Mouse (Mus musculus) neural tube, embryonic 13.5 days (tissue): ENCODE data around the gene Arhgef26. TPM values are rescaled to one million over a fixed set of nuclear protein-coding genes. Genes with fewer than 3 reads are reported as not detected.

Experiments used
- ATAC-seq: fragments of 200-750 bp; cut with Nextera tagmentation; 2 replicates; pipeline ENCODE4 v1.8.0; 2017; ENCODE audit warnings: low read depth, mild to moderate bottlenecking, moderate TSS enrichment, moderate library complexity
- H3K27ac ChIP-seq: fragments of 300-500 bp; sonication (generic); replicated peaks from 2 replicates; pipeline ENCODE4 v1.5.1; 2015; ENCODE audit warnings: moderate library complexity, mild to moderate bottlenecking, inconsistent platforms
- H3K27me3 ChIP-seq: fragments of 300-500 bp; sonication (generic); 2 replicates; pipeline ENCODE4 v1.6.1; 2015; ENCODE audit warnings: mild to moderate bottlenecking, inconsistent platforms
- H3K36me3 ChIP-seq: fragments of 300-500 bp; sonication (generic); 2 replicates; pipeline ENCODE4 v1.6.1; 2015; ENCODE audit warnings: mild to moderate bottlenecking, inconsistent platforms
- H3K4me1 ChIP-seq: fragments of 300-500 bp; sonication (generic); replicated peaks from 2 replicates; pipeline ENCODE4 v1.6.1; 2015; ENCODE audit warnings: inconsistent platforms
- H3K4me2 ChIP-seq: fragments of 300-500 bp; sonication (generic); 2 replicates; pipeline ENCODE4 v1.6.1; 2015; ENCODE audit warnings: inconsistent platforms, mild to moderate bottlenecking, moderate library complexity
- H3K4me3 ChIP-seq: fragments of 300-500 bp; sonication (generic); 2 replicates; pipeline ENCODE4 v1.5.1; 2015; ENCODE audit warnings: mild to moderate bottlenecking, inconsistent platforms
- H3K9ac ChIP-seq: fragments of 300-500 bp; sonication (generic); 2 replicates; pipeline ENCODE4 v1.6.1; 2015; ENCODE audit warnings: moderate library complexity, mild to moderate bottlenecking, inconsistent platforms
- H3K9me3 ChIP-seq: fragments of 300-500 bp; sonication (generic); 2 replicates; pipeline ENCODE4 v1.6.1; 2016; ENCODE audit warnings: inconsistent platforms
- WGBS: fragments of 180-500 bp; shearing (Covaris S2); methylation state at CpG from one replicate; pipeline ENCODE4 v1.1.7; 2015; 5-methylcytosine and 5-hydroxymethylcytosine counted together
- polyA plus RNA-seq: library from polyadenylated mRNA; unstranded; fragments of >200 nt; fragmentation: Nextera tagmentation; extraction: Ambion mirVana; gene quantifications from 2 replicates; pipeline ENCODE4 v1.2.1, GENCODE M21; 2015

The Arhgef26 gene
- polyA plus RNA-seq, 1 experiment from 2014 or later: 12.3 TPM

- no peak for ATAC-seq
- 93% methylated on average over 6 of the region's 6 CpGs for WGBS
- no peak overlapping the region for H3K4me3 ChIP-seq
- H3K27ac ChIP-seq: no peak overlapping the region
- H3K4me2 ChIP-seq: no peak overlapping the region
- H3K9ac ChIP-seq: no peak overlapping the region
- no peaks in the 10 kb centered on the region for H3K36me3 ChIP-seq
- H3K4me1 ChIP-seq: no peaks in the 10 kb centered on the region
- H3K9me3 ChIP-seq: no peaks in the 10 kb centered on the region
- no peaks in the 10 kb centered on the region for H3K27me3 ChIP-seq
These were observed 80.4 kb downstream of the Arhgef26 start for GRCm38 (mm10) chr3:62418387-62419138.

DNA sequence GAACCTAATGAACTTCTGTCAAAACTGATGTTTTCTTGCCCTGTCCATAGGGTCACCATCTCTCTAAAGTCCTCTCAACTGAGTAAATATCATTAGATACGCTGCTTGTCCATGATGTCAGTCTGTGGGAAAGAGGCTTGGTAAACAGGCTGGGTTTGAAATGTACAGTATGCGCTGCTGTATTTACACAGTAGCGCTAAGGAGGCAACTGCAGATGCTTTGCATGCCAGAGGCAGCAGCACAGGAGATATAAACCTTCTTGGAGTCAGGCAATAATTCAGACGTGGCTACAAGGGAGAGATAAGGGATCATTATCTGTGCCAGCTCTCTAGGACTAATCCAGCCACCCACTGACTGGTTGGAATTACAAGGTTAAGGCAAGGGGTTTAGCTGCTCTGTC lies 95.5 kb downstream of the Arhgef26 start:
- WGBS: 80% methylated on average over 4 of the region's 4 CpGs
- Histone ChIP-seq H3K4me1 (no peaks in the 10 kb centered on the region), H3K4me2 (no peak overlapping the region), H3K27ac (no peak overlapping the region), H3K9ac (no peak overlapping the region), H3K27me3 (no peaks in the 10 kb centered on the region), H3K4me3 (no peak overlapping the region), H3K36me3 (no peaks in the 10 kb centered on the region), H3K9me3 (no peaks in the 10 kb centered on the region)
- ATAC-seq: no peak

DNA sequence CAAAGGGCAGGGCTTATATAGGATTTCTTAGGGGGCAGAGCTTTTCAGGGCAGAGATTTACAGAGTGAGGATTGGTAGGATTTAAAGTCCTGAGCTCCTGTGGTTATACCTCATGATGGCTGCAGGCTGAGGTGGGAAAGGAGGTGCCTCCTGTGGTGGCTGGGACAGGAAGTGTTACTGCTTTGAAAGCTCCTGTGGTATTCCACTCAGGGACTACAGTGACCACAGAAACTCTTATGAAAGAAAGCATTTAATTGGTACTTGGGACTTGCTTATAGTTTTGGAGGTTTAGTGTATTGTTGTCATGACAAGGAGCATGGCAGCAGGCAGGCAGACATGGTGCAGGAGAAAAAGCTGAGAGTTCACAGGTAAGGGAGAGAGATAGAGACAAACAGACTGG lies 97.8 kb downstream of the Arhgef26 start:
- H3K36me3 ChIP-seq: no peaks in the 10 kb centered on the region
- no peak overlapping the region for H3K4me3 ChIP-seq
- H3K9me3 ChIP-seq: no peaks in the 10 kb centered on the region
- H3K4me2 ChIP-seq: no peak overlapping the region
- no peak overlapping the region for H3K27ac ChIP-seq
- ATAC-seq: no peak
- no peaks in the 10 kb centered on the region for H3K27me3 ChIP-seq
- H3K9ac ChIP-seq: no peak overlapping the region
- no peaks in the 10 kb centered on the region for H3K4me1 ChIP-seq

DNA sequence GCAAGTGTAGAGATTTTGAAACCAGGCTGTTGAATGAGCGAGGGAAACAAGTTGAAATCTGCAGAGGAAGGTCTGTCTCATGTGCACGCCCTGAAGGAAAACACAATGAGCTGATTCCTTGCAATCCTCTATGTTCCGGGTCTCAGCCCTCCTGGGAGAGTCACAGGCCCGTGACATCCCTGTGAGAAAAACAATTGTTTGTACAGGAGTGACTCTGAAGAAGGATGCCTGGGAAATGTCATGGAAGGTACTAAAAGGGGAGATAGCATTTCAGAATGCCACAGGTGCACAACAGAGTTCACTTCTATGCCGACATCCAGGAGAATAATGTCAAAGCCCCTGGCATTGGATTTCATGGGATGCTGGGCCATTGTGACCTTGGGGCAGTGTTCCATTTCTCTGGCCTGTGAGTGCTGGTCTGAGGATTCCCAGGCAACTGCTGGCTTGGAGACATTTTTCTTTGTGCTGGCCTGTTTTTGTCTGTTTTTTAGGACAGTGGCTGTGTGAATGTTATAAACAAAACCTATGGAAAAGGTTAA lies 102.4 kb downstream of the Arhgef26 start:
- no peak for ATAC-seq
- 46% methylated on average over 5 of the region's 5 CpGs for WGBS
- Histone ChIP-seq H3K27me3 (no peaks in the 10 kb centered on the region), H3K27ac (no peak overlapping the region), H3K4me2 (no peak overlapping the region), H3K9ac (no peak overlapping the region), H3K36me3 (no peaks in the 10 kb centered on the region), H3K4me3 (no peak overlapping the region), H3K4me1 (no peaks in the 10 kb centered on the region), H3K9me3 (no peaks in the 10 kb centered on the region)

GRCm38 (mm10) chr3:62443582-62444194 lies 105.5 kb downstream of the Arhgef26 start:
- WGBS: 85% methylated on average over 12 of the region's 12 CpGs
- Histone ChIP-seq H3K4me3 (no peak overlapping the region), H3K36me3 (0 out of 2 replicates have a peak, but pooled peaks cover 4% of the 10 kb centered on the region), H3K27me3 (no peaks in the 10 kb centered on the region), H3K4me1 (no peaks in the 10 kb centered on the region), H3K9ac (no peak overlapping the region), H3K9me3 (no peaks in the 10 kb centered on the region), H3K27ac (no peak overlapping the region), H3K4me2 (no peak overlapping the region)
- no peak for ATAC-seq

GRCm38 (mm10) chr3:62446271-62446670 lies 108.1 kb downstream of the Arhgef26 start:
- Histone ChIP-seq H3K4me2 (no peak overlapping the region), H3K27ac (no peak overlapping the region), H3K4me1 (no peaks in the 10 kb centered on the region), H3K36me3 (0 out of 2 replicates have a peak, but pooled peaks cover 11% of the 10 kb centered on the region), H3K9ac (no peak overlapping the region), H3K27me3 (no peaks in the 10 kb centered on the region), H3K9me3 (no peaks in the 10 kb centered on the region; the same call in 1 of the 2 replicates), H3K4me3 (no peak overlapping the region)
- 94% methylated on average over 7 of the region's 7 CpGs for whole genome bisulfite sequencing
- no peak for ATAC-seq

DNA sequence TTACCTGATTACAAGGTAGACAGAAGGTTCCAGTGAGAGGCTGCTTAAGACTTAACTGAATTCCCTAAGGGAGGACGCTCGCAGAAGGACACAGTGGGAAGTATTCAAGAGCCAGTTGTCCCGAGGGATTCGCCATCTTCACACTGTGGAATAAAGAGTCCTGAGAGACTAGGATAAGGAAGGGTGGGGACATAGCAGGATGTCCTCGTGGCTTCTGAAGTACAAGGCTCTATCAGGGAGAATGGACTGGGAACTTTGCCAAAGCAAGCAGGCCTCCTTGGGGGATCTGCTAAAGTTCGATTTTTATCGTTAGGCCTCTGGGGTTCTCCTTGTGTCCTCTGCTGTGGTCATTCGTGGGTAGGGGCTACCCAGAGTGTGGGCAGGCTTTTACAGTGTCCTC lies 109.0 kb downstream of the Arhgef26 start:
- H3K4me3 ChIP-seq: no peak overlapping the region
- no peak overlapping the region for H3K4me2 ChIP-seq
- H3K36me3 ChIP-seq: 0 out of 2 replicates have a peak, but pooled peaks cover 11% of the 10 kb centered on the region
- ATAC-seq: no peak
- no peak overlapping the region for H3K27ac ChIP-seq
- WGBS: 74% methylated on average over 8 of the region's 8 CpGs
- no peaks in the 10 kb centered on the region for H3K4me1 ChIP-seq
- H3K27me3 ChIP-seq: no peaks in the 10 kb centered on the region
- H3K9me3 ChIP-seq: no peaks in the 10 kb centered on the region; the same call in 1 of the 2 replicates
- no peak overlapping the region for H3K9ac ChIP-seq

DNA sequence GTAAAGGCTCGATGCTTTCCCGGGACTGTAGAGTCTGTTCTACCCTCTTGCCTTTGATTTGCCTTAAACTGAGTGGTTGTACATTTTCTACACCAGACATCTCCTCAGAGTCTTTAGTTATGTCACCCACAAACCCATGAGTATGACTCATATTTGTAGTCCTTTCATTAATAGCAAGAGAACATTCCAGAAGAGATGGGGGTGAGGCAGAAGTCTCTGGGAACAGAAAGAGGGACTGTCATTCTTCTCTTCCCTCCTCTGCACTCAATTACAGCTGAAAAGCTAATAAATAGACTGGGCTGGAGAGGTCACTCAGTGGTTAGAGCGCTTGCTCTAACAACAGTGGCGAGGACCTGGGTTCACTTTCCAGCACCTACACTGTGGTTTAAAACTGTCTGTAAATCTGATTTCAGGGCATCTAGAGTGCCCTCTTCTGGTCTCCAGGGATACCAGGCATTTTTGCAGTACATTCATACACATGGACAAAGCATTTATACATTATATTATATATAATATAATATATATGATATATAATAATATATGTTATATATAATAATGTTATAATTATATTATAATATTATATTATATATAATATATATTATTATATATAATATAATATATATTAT lies 111.8 kb downstream of the Arhgef26 start:
- no peak for ATAC-seq
- Histone ChIP-seq H3K4me3 (no peak overlapping the region), H3K9me3 (no peaks in the 10 kb centered on the region; the same call in 1 of the 2 replicates), H3K27ac (no peak overlapping the region), H3K27me3 (no peaks in the 10 kb centered on the region), H3K36me3 (0 out of 2 replicates have a peak, but pooled peaks cover 11% of the 10 kb centered on the region), H3K9ac (no peak overlapping the region), H3K4me2 (no peak overlapping the region), H3K4me1 (peaks cover 11% of the 10 kb centered on the region)
- 93% methylated on average over 4 of the region's 4 CpGs for WGBS

DNA sequence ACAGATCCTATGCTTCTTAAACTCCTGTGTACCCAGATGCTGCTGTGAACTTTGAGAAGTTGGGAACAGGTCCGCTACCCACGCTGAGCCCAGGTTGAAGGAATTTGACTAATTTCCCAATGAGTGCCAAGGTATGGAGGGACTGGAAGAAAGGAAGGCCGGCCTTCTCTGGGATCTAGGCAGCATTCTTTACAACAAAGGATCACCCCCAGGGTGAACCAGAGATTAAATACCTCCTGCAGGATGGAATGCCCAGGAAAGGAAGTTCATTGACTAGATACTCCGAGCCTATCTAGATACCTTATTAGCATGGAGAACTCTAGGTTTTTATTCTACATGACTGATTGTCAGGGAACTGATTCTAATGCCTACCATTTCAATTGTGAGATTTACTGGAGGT lies 114.8 kb downstream of the Arhgef26 start:
- H3K36me3 ChIP-seq: 0 out of 2 replicates have a peak, but pooled peaks cover 10% of the 10 kb centered on the region
- no peak overlapping the region for H3K4me2 ChIP-seq
- no peaks in the 10 kb centered on the region for H3K27me3 ChIP-seq
- H3K27ac ChIP-seq: no peak overlapping the region
- no peak overlapping the region for H3K4me3 ChIP-seq
- H3K4me1 ChIP-seq: peaks cover 24% of the 10 kb centered on the region
- H3K9ac ChIP-seq: no peak overlapping the region
- ATAC-seq: no peak
- no peaks in the 10 kb centered on the region; the same call in 1 of the 2 replicates for H3K9me3 ChIP-seq
- 60% methylated on average over 4 of the region's 4 CpGs for WGBS

DNA sequence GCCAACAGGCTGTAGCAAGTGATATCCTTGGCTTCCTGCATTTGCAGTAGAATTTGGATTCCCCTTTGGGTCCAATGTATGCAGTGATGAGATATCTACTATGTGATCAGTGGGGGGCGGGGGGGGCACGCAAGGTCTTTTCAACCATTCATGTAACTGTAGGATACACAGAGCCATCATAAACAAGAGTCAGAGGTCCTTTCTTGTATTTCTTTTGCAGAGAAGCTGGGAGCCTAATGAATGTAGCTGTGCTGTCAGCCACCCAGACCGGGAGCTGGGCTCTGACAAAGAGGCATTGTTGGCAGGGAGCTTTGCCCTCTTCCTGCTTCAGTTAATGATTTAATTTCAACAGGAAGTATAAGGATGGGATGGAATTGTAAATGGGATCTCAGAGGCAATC lies 116.0 kb downstream of the Arhgef26 start:
- peak overlapping the region; percentile 64 for H3K27ac ChIP-seq
- no peaks in the 10 kb centered on the region for H3K27me3 ChIP-seq
- peaks cover 27% of the 10 kb centered on the region for H3K4me1 ChIP-seq
- no peak overlapping the region for H3K4me2 ChIP-seq
- ATAC-seq: no peak
- H3K9ac ChIP-seq: no peak overlapping the region
- no peak overlapping the region for H3K4me3 ChIP-seq
- H3K36me3 ChIP-seq: 0 out of 2 replicates have a peak, but pooled peaks cover 7% of the 10 kb centered on the region
- H3K9me3 ChIP-seq: no peaks in the 10 kb centered on the region; the same call in 1 of the 2 replicates
- 17% methylated on average over 3 of the region's 3 CpGs for WGBS

GRCm38 (mm10) chr3:62455854-62456253 lies 117.7 kb downstream of the Arhgef26 start:
- 25% methylated on average over 1 of the region's 1 CpGs for whole genome bisulfite sequencing

More at GRCm38 (mm10) chr3:62455854-62456253, 117.7 kb downstream of the Arhgef26 start:
- Histone ChIP-seq H3K9me3 (no peaks in the 10 kb centered on the region), H3K27me3 (no peaks in the 10 kb centered on the region), H3K27ac (peak overlapping the region; percentile 30), H3K4me1 (peaks cover 27% of the 10 kb centered on the region), H3K4me3 (no peak overlapping the region), H3K4me2 (no peak overlapping the region), H3K9ac (no peak overlapping the region), H3K36me3 (peaks cover 15% of the 10 kb centered on the region)
- ATAC-seq: peak; percentile 74
